Mouse (Mus musculus) adrenal gland (tissue): ENCODE results near the gene Sec16b.

Experiments
- intact Hi-C: fragments of 180-260 bp; cut with DNase I; formaldehyde crosslinking; loops from one replicate; pipeline ENCODE4 v1.15.1; 2025
- long read RNA-seq, 2 experiments: library from polyadenylated mRNA; unstranded; transcript quantifications; one replicate each; pipeline ENCODE4 v2.0.0; 2020; ENCODE audit warnings: borderline replicate concordance in 1 of 2; ENCODE audit not compliant: insufficient replicate concordance in 1 of 2

The Sec16b gene
- long read RNA-seq, experiment 1, result 0 reads
- long read RNA-seq, experiment 2, result 0 reads

GRCm38 (mm10) chr1:157506522-157506921, at the start of gene Sec16b:
Sec16b (plus strand) TSS chr1:157506728.
- intact Hi-C loops, result no loop called here

GRCm38 (mm10) chr1:157457789-157458188, 48.7 kb upstream of the Sec16b start:
- intact Hi-C loops, result loop anchor here (10.0 kb wide), 1 partner anchor 373 kb away; no protein-coding TSS in a partner anchor

- intact Hi-C loops, result loop anchor here (10.0 kb wide), 1 partner anchor 374 kb away; no protein-coding TSS in a partner anchor
Observed at GRCm38 (mm10) chr1:157458421-157459208, 47.9 kb upstream of the Sec16b start, which contains the start of gene Cryzl2. Cryzl2 (plus strand) TSS chr1:157458577.

GRCm38 (mm10) chr1:157459904-157460303, 46.6 kb upstream of the Sec16b start:
- intact Hi-C loops, result loop anchor here (10.0 kb wide), 1 partner anchor 375 kb away; no protein-coding TSS in a partner anchor

- intact Hi-C loops, result no loop called here
Observed at GRCm38 (mm10) chr1:157461276-157461675, 45.3 kb upstream of the Sec16b start.

- intact Hi-C loops, result no loop called here
Observed at GRCm38 (mm10) chr1:157462336-157462735, 44.2 kb upstream of the Sec16b start.

- intact Hi-C loops, result no loop called here
Observed at GRCm38 (mm10) chr1:157465194-157465593, 41.3 kb upstream of the Sec16b start.

GRCm38 (mm10) chr1:157467866-157468265, 38.7 kb upstream of the Sec16b start:
- intact Hi-C loops, result no loop called here

GRCm38 (mm10) chr1:157470761-157471386, 35.7 kb upstream of the Sec16b start:
- intact Hi-C loops, result loop anchor here (5.0 kb wide), 1 partner anchor 61 kb away; no protein-coding TSS in a partner anchor

GRCm38 (mm10) chr1:157472716-157473115, 33.8 kb upstream of the Sec16b start:
- intact Hi-C loops, result loop anchor here (5.0 kb wide), 1 partner anchor 60 kb away; no protein-coding TSS in a partner anchor

- intact Hi-C loops, result loop anchor here (5.0 kb wide), 1 partner anchor 57 kb away; no protein-coding TSS in a partner anchor
Observed at GRCm38 (mm10) chr1:157474865-157475264, 31.7 kb upstream of the Sec16b start.

GRCm38 (mm10) chr1:157476231-157476630, 30.3 kb upstream of the Sec16b start:
- intact Hi-C loops, result no loop called here

- intact Hi-C loops, result no loop called here
Observed at GRCm38 (mm10) chr1:157480090-157480489, 26.4 kb upstream of the Sec16b start.

GRCm38 (mm10) chr1:157480901-157481300, 25.6 kb upstream of the Sec16b start:
- intact Hi-C loops, result no loop called here

GRCm38 (mm10) chr1:157481666-157482065, 24.9 kb upstream of the Sec16b start:
- intact Hi-C loops, result no loop called here

GRCm38 (mm10) chr1:157484161-157484560, 22.4 kb upstream of the Sec16b start:
- intact Hi-C loops, result no loop called here

- intact Hi-C loops, result no loop called here
Observed at GRCm38 (mm10) chr1:157500657-157501056, 5.9 kb upstream of the Sec16b start.

- intact Hi-C loops, result no loop called here
Observed at GRCm38 (mm10) chr1:157501352-157501945, 5.1 kb upstream of the Sec16b start.

GRCm38 (mm10) chr1:157503071-157503470, 3.5 kb upstream of the Sec16b start:
- intact Hi-C loops, result no loop called here

GRCm38 (mm10) chr1:157506995-157507595, 567 bp downstream of the Sec16b start:
- intact Hi-C loops, result no loop called here

- intact Hi-C loops, result no loop called here
Observed at GRCm38 (mm10) chr1:157507814-157508213, 1.3 kb downstream of the Sec16b start.
